Mouse (Mus musculus): ENCODE results near the gene Tex21. TPM values are rescaled to one million over a fixed set of nuclear protein-coding genes. Genes with fewer than 3 reads are reported as not detected.
"Not testable (repeated sequence)": the region's sequence is repeated elsewhere in the genome, so short reads cannot be mapped to it uniquely, and the experiment has no call there.

The Tex21 gene
- polyA plus RNA-seq, 1 experiment from 2014 or later: not detected

- DNase-seq (ENCODE audit: low spot score): no peak
- Histone ChIP-seq H3K36me3 (ENCODE audit: control insufficient read depth, insufficient read depth, low read length) (no peaks in the 10 kb centered on the region), H3K9me3 (ENCODE audit: control insufficient read depth, low read length) (no peaks in the 10 kb centered on the region), H3K27ac (ENCODE audit: low read depth, low read length) (peak overlapping the region; percentile 76), H3K4me3 (ENCODE audit: low read depth, low read length) (no peak overlapping the region), H3K4me2 (no peak overlapping the region), H3K4me1 (replicated peaks; ENCODE audit: control insufficient read depth, insufficient read depth, low read length) (peaks cover 17% of the 10 kb centered on the region), H3K9ac (ENCODE audit: low read depth, low read length) (no peak overlapping the region), H3K27me3 (replicated peaks; ENCODE audit: control insufficient read depth, insufficient read depth, low read length) (no peaks in the 10 kb centered on the region)
- ATAC-seq (replicated peaks; ENCODE audit: low FRiP score): no peak
- 67% methylated on average over 7 of the region's 7 CpGs for WGBS
These were observed 6.5 kb downstream of the Tex21 start for GRCm38 (mm10) chr12:76239839-76240571.

GRCm38 (mm10) chr12:76239145-76239838, 7.3 kb downstream of the Tex21 start:
- Histone ChIP-seq H3K27ac (ENCODE audit: low read depth, low read length) (peak overlapping the region; percentile 41; the same call in 1 of the 2 replicates), H3K9ac (ENCODE audit: low read depth, low read length) (no peak overlapping the region), H3K4me3 (ENCODE audit: low read depth, low read length) (no peak overlapping the region), H3K27me3 (replicated peaks; ENCODE audit: control insufficient read depth, insufficient read depth, low read length) (no peaks in the 10 kb centered on the region), H3K4me2 (peak overlapping the region; percentile 30), H3K36me3 (ENCODE audit: control insufficient read depth, insufficient read depth, low read length) (no peaks in the 10 kb centered on the region), H3K4me1 (replicated peaks; ENCODE audit: control insufficient read depth, insufficient read depth, low read length) (peaks cover 17% of the 10 kb centered on the region), H3K9me3 (ENCODE audit: control insufficient read depth, low read length) (no peaks in the 10 kb centered on the region)
- WGBS: 47% methylated on average over 10 of the region's 10 CpGs
- no peak for DNase-seq (ENCODE audit: low spot score)
- ATAC-seq (replicated peaks; ENCODE audit: low FRiP score): 0 out of 2 replicates have a peak, but pooled peaks have one; percentile 30

- Histone ChIP-seq H3K9me3 (ENCODE audit: control insufficient read depth, low read length) (no peaks in the 10 kb centered on the region), H3K9ac (ENCODE audit: low read depth, low read length) (no peak overlapping the region), H3K27me3 (replicated peaks; ENCODE audit: control insufficient read depth, insufficient read depth, low read length) (no peaks in the 10 kb centered on the region), H3K4me2 (no peak overlapping the region), H3K36me3 (ENCODE audit: control insufficient read depth, insufficient read depth, low read length) (no peaks in the 10 kb centered on the region), H3K4me3 (ENCODE audit: low read depth, low read length) (no peak overlapping the region), H3K27ac (ENCODE audit: low read depth, low read length) (no peak overlapping the region), H3K4me1 (replicated peaks; ENCODE audit: control insufficient read depth, insufficient read depth, low read length) (peaks cover 12% of the 10 kb centered on the region)
- DNase-seq (ENCODE audit: low spot score) (no peak), ATAC-seq (replicated peaks; ENCODE audit: low FRiP score) (no peak)
- WGBS: 82% methylated on average over 6 of the region's 6 CpGs
These were observed 11.3 kb downstream of the Tex21 start for GRCm38 (mm10) chr12:76235253-76235652.

- DNase-seq (ENCODE audit: low spot score) (no peak), ATAC-seq (replicated peaks; ENCODE audit: low FRiP score) (no peak)
- H3K9ac ChIP-seq (ENCODE audit: low read depth, low read length): no peak overlapping the region
- WGBS: 84% methylated on average over 6 of the region's 6 CpGs
- H3K27ac ChIP-seq (ENCODE audit: low read depth, low read length): no peak overlapping the region
- H3K36me3 ChIP-seq (ENCODE audit: control insufficient read depth, insufficient read depth, low read length): no peaks in the 10 kb centered on the region
- H3K4me3 ChIP-seq (ENCODE audit: low read depth, low read length): no peak overlapping the region
- H3K4me2 ChIP-seq: no peak overlapping the region
- no peaks in the 10 kb centered on the region for H3K27me3 ChIP-seq (replicated peaks; ENCODE audit: control insufficient read depth, insufficient read depth, low read length)
- H3K9me3 ChIP-seq (ENCODE audit: control insufficient read depth, low read length): no peaks in the 10 kb centered on the region
- no peaks in the 10 kb centered on the region for H3K4me1 ChIP-seq (replicated peaks; ENCODE audit: control insufficient read depth, insufficient read depth, low read length)
These were observed 15.9 kb downstream of the Tex21 start for GRCm38 (mm10) chr12:76230644-76231043.

- not testable (repeated sequence) for H3K4me1 ChIP-seq (replicated peaks; ENCODE audit: control insufficient read depth, insufficient read depth, low read length); H3K4me2 ChIP-seq; H3K9ac ChIP-seq (ENCODE audit: low read depth, low read length); ATAC-seq (replicated peaks; ENCODE audit: low FRiP score); H3K36me3 ChIP-seq (ENCODE audit: control insufficient read depth, insufficient read depth, low read length); H3K4me3 ChIP-seq (ENCODE audit: low read depth, low read length); DNase-seq (ENCODE audit: low spot score); H3K27me3 ChIP-seq (replicated peaks; ENCODE audit: control insufficient read depth, insufficient read depth, low read length); H3K27ac ChIP-seq (ENCODE audit: low read depth, low read length); H3K9me3 ChIP-seq (ENCODE audit: control insufficient read depth, low read length)
- 56% methylated on average over 1 of the region's 8 CpGs for WGBS
These were observed 24.4 kb downstream of the Tex21 start for GRCm38 (mm10) chr12:76222104-76222503.

GRCm38 (mm10) chr12:76216716-76217115, 29.8 kb downstream of the Tex21 start:
- Histone ChIP-seq H3K27me3 (replicated peaks; ENCODE audit: control insufficient read depth, insufficient read depth, low read length) (no peaks in the 10 kb centered on the region), H3K27ac (ENCODE audit: low read depth, low read length) (no peak overlapping the region), H3K4me1 (replicated peaks; ENCODE audit: control insufficient read depth, insufficient read depth, low read length) (no peaks in the 10 kb centered on the region), H3K4me2 (no peak overlapping the region), H3K4me3 (ENCODE audit: low read depth, low read length) (no peak overlapping the region), H3K36me3 (ENCODE audit: control insufficient read depth, insufficient read depth, low read length) (no peaks in the 10 kb centered on the region), H3K9me3 (ENCODE audit: control insufficient read depth, low read length) (no peaks in the 10 kb centered on the region), H3K9ac (ENCODE audit: low read depth, low read length) (no peak overlapping the region)
- no peak for ATAC-seq (replicated peaks; ENCODE audit: low FRiP score)
- 64% methylated on average over 11 of the region's 11 CpGs for WGBS
- no peak for DNase-seq (ENCODE audit: low spot score)

GRCm38 (mm10) chr12:76215121-76215520, 31.4 kb downstream of the Tex21 start:
- H3K36me3 ChIP-seq (ENCODE audit: control insufficient read depth, insufficient read depth, low read length): no peaks in the 10 kb centered on the region
- H3K4me3 ChIP-seq (ENCODE audit: low read depth, low read length): no peak overlapping the region
- DNase-seq (ENCODE audit: low spot score) (no peak), ATAC-seq (replicated peaks; ENCODE audit: low FRiP score) (no peak)
- H3K4me1 ChIP-seq (replicated peaks; ENCODE audit: control insufficient read depth, insufficient read depth, low read length): no peaks in the 10 kb centered on the region
- WGBS: 31% methylated on average over 5 of the region's 5 CpGs
- no peaks in the 10 kb centered on the region for H3K9me3 ChIP-seq (ENCODE audit: control insufficient read depth, low read length)
- H3K4me2 ChIP-seq: no peak overlapping the region
- no peaks in the 10 kb centered on the region for H3K27me3 ChIP-seq (replicated peaks; ENCODE audit: control insufficient read depth, insufficient read depth, low read length)
- H3K27ac ChIP-seq (ENCODE audit: low read depth, low read length): no peak overlapping the region
- no peak overlapping the region for H3K9ac ChIP-seq (ENCODE audit: low read depth, low read length)

GRCm38 (mm10) chr12:76209429-76209974, 37.0 kb downstream of the Tex21 start:
- H3K9me3 ChIP-seq (ENCODE audit: control insufficient read depth, low read length): no peaks in the 10 kb centered on the region
- no peak overlapping the region for H3K4me3 ChIP-seq (ENCODE audit: low read depth, low read length)
- H3K4me2 ChIP-seq: no peak overlapping the region
- ATAC-seq (replicated peaks; ENCODE audit: low FRiP score) (no peak), DNase-seq (ENCODE audit: low spot score) (no peak)
- no peaks in the 10 kb centered on the region for H3K4me1 ChIP-seq (replicated peaks; ENCODE audit: control insufficient read depth, insufficient read depth, low read length)
- H3K27ac ChIP-seq (ENCODE audit: low read depth, low read length): no peak overlapping the region
- no peaks in the 10 kb centered on the region for H3K27me3 ChIP-seq (replicated peaks; ENCODE audit: control insufficient read depth, insufficient read depth, low read length)
- H3K9ac ChIP-seq (ENCODE audit: low read depth, low read length): no peak overlapping the region
- H3K36me3 ChIP-seq (ENCODE audit: control insufficient read depth, insufficient read depth, low read length): no peaks in the 10 kb centered on the region
- 89% methylated on average over 5 of the region's 5 CpGs for WGBS
